Mouse (Mus musculus): Measurements from ENCODE around the gene Rgs12. TPM values are rescaled to one million over a fixed set of nuclear protein-coding genes. Genes with fewer than 3 reads are reported as not detected.

Gene Rgs12
- 60.8 and 62.4 TPM in 2 replicates for polyA plus RNA-seq (2015; fragmentation: Nextera tagmentation; extraction: Ambion mirVana)

- Histone ChIP-seq H3K4me3 (replicated peaks; ENCODE audit: low read length) (peak within 1 kb of the TSS; percentile 70), H3K9ac (replicated peaks; ENCODE audit: low read depth, low read length) (peak within 1 kb of the TSS; percentile 88), H3K36me3 (ENCODE audit: control insufficient read depth, insufficient read depth) (peaks cover 7% of the 10 kb centered on the region; the same call in 1 of the 2 replicates), H3K4me2 (ENCODE audit: low read length) (peak within 1 kb of the TSS; percentile 77), H3K9me3 (ENCODE audit: control insufficient read depth, low read length) (no peaks in the 10 kb centered on the region), H3K27ac (ENCODE audit: low read length) (peak within 1 kb of the TSS; percentile 79), H3K4me1 (replicated peaks; ENCODE audit: control insufficient read depth, insufficient read depth, low read length) (peaks cover 26% of the 10 kb centered on the region), H3K27me3 (replicated peaks; ENCODE audit: control insufficient read depth, insufficient read depth, low read length) (no peaks in the 10 kb centered on the region)
- ATAC-seq, result peak; percentile 90
- WGBS, result under 1% methylated on average over 78 of the region's 84 CpGs
Observed at GRCm38 (mm10) chr5:34948861-34949760, at the start of gene Rgs12. Gene Rgs12 (plus strand): TSS chr5:34949445.

- no peak overlapping the region for H3K4me2 ChIP-seq (ENCODE audit: low read length)
- 95% methylated on average over 6 of the region's 6 CpGs for WGBS
- H3K27me3 ChIP-seq (replicated peaks; ENCODE audit: control insufficient read depth, insufficient read depth, low read length), result no peaks in the 10 kb centered on the region
- no peaks in the 10 kb centered on the region for H3K4me1 ChIP-seq (replicated peaks; ENCODE audit: control insufficient read depth, insufficient read depth, low read length)
- ATAC-seq, result no peak
- no peaks in the 10 kb centered on the region for H3K9me3 ChIP-seq (ENCODE audit: control insufficient read depth, low read length)
- H3K4me3 ChIP-seq (replicated peaks; ENCODE audit: low read length), result no peak overlapping the region
- peaks cover 26% of the 10 kb centered on the region for H3K36me3 ChIP-seq (ENCODE audit: control insufficient read depth, insufficient read depth)
- no peak overlapping the region for H3K9ac ChIP-seq (replicated peaks; ENCODE audit: low read depth, low read length)
- H3K27ac ChIP-seq (ENCODE audit: low read length), result no peak overlapping the region
Observed at GRCm38 (mm10) chr5:34899787-34900469, 49.3 kb upstream of the Rgs12 start.

GRCm38 (mm10) chr5:34902371-34902770 is 46.9 kb upstream of the Rgs12 start:
- ATAC-seq, result no peak
- peaks cover 40% of the 10 kb centered on the region for H3K36me3 ChIP-seq (ENCODE audit: control insufficient read depth, insufficient read depth)

GRCm38 (mm10) chr5:34902811-34903385 is 46.3 kb upstream of the Rgs12 start:
- 60% methylated on average over 5 of the region's 5 CpGs for WGBS
- peaks cover 40% of the 10 kb centered on the region for H3K36me3 ChIP-seq (ENCODE audit: control insufficient read depth, insufficient read depth)
- H3K4me2 ChIP-seq (ENCODE audit: low read length), result no peak overlapping the region
- no peak overlapping the region for H3K4me3 ChIP-seq (replicated peaks; ENCODE audit: low read length)
- H3K27ac ChIP-seq (ENCODE audit: low read length), result no peak overlapping the region
- H3K9ac ChIP-seq (replicated peaks; ENCODE audit: low read depth, low read length), result no peak overlapping the region
- no peaks in the 10 kb centered on the region for H3K4me1 ChIP-seq (replicated peaks; ENCODE audit: control insufficient read depth, insufficient read depth, low read length)
- ATAC-seq, result peak; percentile 61; the same call in 1 of the 2 replicates
- no peaks in the 10 kb centered on the region for H3K9me3 ChIP-seq (ENCODE audit: control insufficient read depth, low read length)
- H3K27me3 ChIP-seq (replicated peaks; ENCODE audit: control insufficient read depth, insufficient read depth, low read length), result no peaks in the 10 kb centered on the region

More at GRCm38 (mm10) chr5:34902371-34902770, 46.9 kb upstream of the Rgs12 start:
- Histone ChIP-seq H3K4me1 (replicated peaks; ENCODE audit: control insufficient read depth, insufficient read depth, low read length) (no peaks in the 10 kb centered on the region), H3K9ac (replicated peaks; ENCODE audit: low read depth, low read length) (no peak overlapping the region), H3K4me3 (replicated peaks; ENCODE audit: low read length) (no peak overlapping the region), H3K9me3 (ENCODE audit: control insufficient read depth, low read length) (no peaks in the 10 kb centered on the region), H3K4me2 (ENCODE audit: low read length) (no peak overlapping the region), H3K27me3 (replicated peaks; ENCODE audit: control insufficient read depth, insufficient read depth, low read length) (no peaks in the 10 kb centered on the region), H3K27ac (ENCODE audit: low read length) (no peak overlapping the region)

- no peak overlapping the region for H3K9ac ChIP-seq (replicated peaks; ENCODE audit: low read depth, low read length)
- no peaks in the 10 kb centered on the region for H3K27me3 ChIP-seq (replicated peaks; ENCODE audit: control insufficient read depth, insufficient read depth, low read length)
- H3K9me3 ChIP-seq (ENCODE audit: control insufficient read depth, low read length), result no peaks in the 10 kb centered on the region
- no peak overlapping the region for H3K4me2 ChIP-seq (ENCODE audit: low read length)
- H3K4me1 ChIP-seq (replicated peaks; ENCODE audit: control insufficient read depth, insufficient read depth, low read length), result no peaks in the 10 kb centered on the region
- H3K4me3 ChIP-seq (replicated peaks; ENCODE audit: low read length), result no peak overlapping the region
- H3K36me3 ChIP-seq (ENCODE audit: control insufficient read depth, insufficient read depth), result peaks cover 33% of the 10 kb centered on the region
- no peak overlapping the region for H3K27ac ChIP-seq (ENCODE audit: low read length)
- no peak for ATAC-seq
Observed at GRCm38 (mm10) chr5:34904412-34904811, 44.8 kb upstream of the Rgs12 start.

GRCm38 (mm10) chr5:34907230-34907629 is 42.0 kb upstream of the Rgs12 start:
- H3K4me1 ChIP-seq (replicated peaks; ENCODE audit: control insufficient read depth, insufficient read depth, low read length), result no peaks in the 10 kb centered on the region
- no peak overlapping the region for H3K4me3 ChIP-seq (replicated peaks; ENCODE audit: low read length)
- H3K9ac ChIP-seq (replicated peaks; ENCODE audit: low read depth, low read length), result no peak overlapping the region
- H3K36me3 ChIP-seq (ENCODE audit: control insufficient read depth, insufficient read depth), result peaks cover 22% of the 10 kb centered on the region
- H3K4me2 ChIP-seq (ENCODE audit: low read length), result no peak overlapping the region
- WGBS, result 93% methylated on average over 4 of the region's 4 CpGs
- H3K27me3 ChIP-seq (replicated peaks; ENCODE audit: control insufficient read depth, insufficient read depth, low read length), result no peaks in the 10 kb centered on the region
- no peak for ATAC-seq
- no peak overlapping the region for H3K27ac ChIP-seq (ENCODE audit: low read length)
- H3K9me3 ChIP-seq (ENCODE audit: control insufficient read depth, low read length), result no peaks in the 10 kb centered on the region

- H3K27me3 ChIP-seq (replicated peaks; ENCODE audit: control insufficient read depth, insufficient read depth, low read length), result no peaks in the 10 kb centered on the region
- no peak within 1 kb of the TSS for H3K9ac ChIP-seq (replicated peaks; ENCODE audit: low read depth, low read length)
- H3K4me1 ChIP-seq (replicated peaks; ENCODE audit: control insufficient read depth, insufficient read depth, low read length), result no peaks in the 10 kb centered on the region
- ATAC-seq, result no peak
- no peak within 1 kb of the TSS for H3K27ac ChIP-seq (ENCODE audit: low read length)
- H3K4me2 ChIP-seq (ENCODE audit: low read length), result no peak within 1 kb of the TSS
- no peak within 1 kb of the TSS for H3K4me3 ChIP-seq (replicated peaks; ENCODE audit: low read length)
- WGBS, result 80% methylated on average over 6 of the region's 6 CpGs
- H3K36me3 ChIP-seq (ENCODE audit: control insufficient read depth, insufficient read depth), result peaks cover 22% of the 10 kb centered on the region
- no peaks in the 10 kb centered on the region for H3K9me3 ChIP-seq (ENCODE audit: control insufficient read depth, low read length)
Observed at GRCm38 (mm10) chr5:34907910-34908725, 41.1 kb upstream of the Rgs12 start, which contains the start of gene Msantd1. Gene Msantd1 (plus strand): TSS chr5:34908012.

GRCm38 (mm10) chr5:34908726-34909633 is 40.3 kb upstream of the Rgs12 start:
- Histone ChIP-seq H3K27me3 (replicated peaks; ENCODE audit: control insufficient read depth, insufficient read depth, low read length) (no peaks in the 10 kb centered on the region), H3K4me1 (replicated peaks; ENCODE audit: control insufficient read depth, insufficient read depth, low read length) (no peaks in the 10 kb centered on the region)
- WGBS, result 76% methylated on average over 9 of the region's 9 CpGs

More at GRCm38 (mm10) chr5:34908726-34909633, 40.3 kb upstream of the Rgs12 start:
- H3K4me2 ChIP-seq (ENCODE audit: low read length), result no peak overlapping the region
- peaks cover 21% of the 10 kb centered on the region for H3K36me3 ChIP-seq (ENCODE audit: control insufficient read depth, insufficient read depth)
- no peak overlapping the region for H3K4me3 ChIP-seq (replicated peaks; ENCODE audit: low read length)
- no peak overlapping the region for H3K27ac ChIP-seq (ENCODE audit: low read length)
- no peak overlapping the region for H3K9ac ChIP-seq (replicated peaks; ENCODE audit: low read depth, low read length)
- no peak for ATAC-seq
- H3K9me3 ChIP-seq (ENCODE audit: control insufficient read depth, low read length), result no peaks in the 10 kb centered on the region

Data from forebrain, embryonic 16.5 days (tissue).